Mouse (Mus musculus) retina, postnatal 7 days (tissue): ENCODE measurements around the gene Myo18b.

ENCODE experiments used
- DNase-seq: peaks from one replicate; pipeline ENCODE4 v3.0.0-alpha.2; 2012; ENCODE audit warnings: low read depth, low spot score

Gene Myo18b

DNA sequence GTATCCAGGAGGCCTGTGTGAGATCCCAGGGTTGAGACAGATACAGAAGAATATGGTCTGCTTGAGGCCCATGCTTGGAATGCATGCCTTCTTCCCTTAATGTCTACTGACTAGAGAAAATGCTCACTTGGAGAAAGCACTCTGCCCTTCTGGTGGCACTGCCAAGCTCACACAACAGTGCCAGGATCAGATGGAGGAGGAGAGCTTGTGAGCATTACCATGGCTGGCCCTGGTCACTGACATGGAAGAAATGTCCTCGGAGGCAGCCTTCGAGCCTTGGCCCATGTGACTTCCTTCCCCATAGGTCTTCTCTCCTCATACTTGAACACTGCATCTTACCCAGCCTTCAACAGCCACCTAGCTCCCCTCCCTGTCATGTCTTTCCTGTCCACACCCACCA, 216.9 kb downstream of the Myo18b start:
- DNase-seq = no peak

GRCm38 (mm10) chr5:112678153-112678552, 218.0 kb downstream of the Myo18b start:
- DNase-seq = no peak

GRCm38 (mm10) chr5:112674806-112675205, 221.4 kb downstream of the Myo18b start:
- no peak for DNase-seq

- DNase-seq = no peak
Observed at GRCm38 (mm10) chr5:112672457-112672856, 223.7 kb downstream of the Myo18b start.

GRCm38 (mm10) chr5:112671961-112672360, 224.2 kb downstream of the Myo18b start:
- DNase-seq = no peak

- no peak for DNase-seq
Observed at GRCm38 (mm10) chr5:112667153-112667552, 229.0 kb downstream of the Myo18b start.

- no peak for DNase-seq
Observed at GRCm38 (mm10) chr5:112665661-112666060, 230.5 kb downstream of the Myo18b start.

GRCm38 (mm10) chr5:112663701-112664100, 232.5 kb downstream of the Myo18b start:
- no peak for DNase-seq

DNA sequence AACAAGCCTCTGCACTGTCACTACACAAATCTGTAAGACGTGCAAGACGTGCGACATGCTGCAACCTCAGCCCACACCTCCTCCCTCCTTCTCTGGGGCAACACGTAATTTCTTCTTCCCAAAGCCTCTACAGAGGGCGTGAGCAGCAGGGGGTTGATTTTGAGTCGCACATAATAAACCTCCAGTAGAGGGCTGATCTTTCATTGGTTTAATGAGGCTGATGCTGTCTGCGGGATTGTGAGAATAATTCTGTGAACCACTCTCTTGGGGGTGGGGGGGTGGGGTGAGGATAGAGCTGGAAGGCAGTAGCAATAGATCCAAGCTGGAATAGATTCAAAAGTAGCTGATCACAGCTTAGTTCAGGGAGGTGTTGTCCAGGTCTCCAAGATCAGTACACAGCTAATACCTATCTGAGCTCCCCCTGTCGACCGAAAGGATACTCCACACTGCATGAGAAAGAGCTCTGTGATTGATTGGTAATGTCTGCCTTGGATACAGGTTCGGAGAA, 235.2 kb downstream of the Myo18b start:
- peak; percentile 46 for DNase-seq

- no peak for DNase-seq
Observed at GRCm38 (mm10) chr5:112659295-112659694, 236.9 kb downstream of the Myo18b start.

GRCm38 (mm10) chr5:112656811-112657210, 239.4 kb downstream of the Myo18b start:
- no peak for DNase-seq

DNA sequence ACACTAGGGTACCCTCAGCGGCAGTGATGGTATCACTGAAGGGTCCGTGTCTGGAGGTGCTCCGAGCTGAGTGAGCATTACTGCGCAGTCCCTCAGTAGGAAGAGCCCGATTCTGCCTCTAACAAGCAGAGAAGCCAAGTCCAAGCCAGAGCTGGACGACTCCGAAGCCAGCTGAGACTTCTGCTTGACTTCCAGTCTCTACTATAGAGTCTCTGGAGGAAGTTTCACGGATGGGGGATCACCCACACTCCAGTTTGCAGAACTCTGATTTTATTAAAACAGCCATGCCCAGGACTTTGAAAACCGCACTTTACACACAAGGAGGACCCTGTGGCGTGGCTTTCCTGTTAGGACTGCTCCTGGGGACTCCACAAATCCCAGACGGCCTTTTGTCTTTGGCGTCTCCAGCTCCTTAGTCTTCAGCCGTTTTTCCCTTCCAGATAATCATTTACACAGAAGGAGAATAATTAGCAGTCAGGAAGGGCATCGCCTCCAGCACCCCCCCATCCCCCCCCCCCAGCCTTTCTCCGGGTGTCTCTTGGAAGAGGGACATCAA, 240.1 kb downstream of the Myo18b start:
- DNase-seq = no peak

GRCm38 (mm10) chr5:112655529-112655928, 240.6 kb downstream of the Myo18b start:
- DNase-seq = no peak

DNA sequence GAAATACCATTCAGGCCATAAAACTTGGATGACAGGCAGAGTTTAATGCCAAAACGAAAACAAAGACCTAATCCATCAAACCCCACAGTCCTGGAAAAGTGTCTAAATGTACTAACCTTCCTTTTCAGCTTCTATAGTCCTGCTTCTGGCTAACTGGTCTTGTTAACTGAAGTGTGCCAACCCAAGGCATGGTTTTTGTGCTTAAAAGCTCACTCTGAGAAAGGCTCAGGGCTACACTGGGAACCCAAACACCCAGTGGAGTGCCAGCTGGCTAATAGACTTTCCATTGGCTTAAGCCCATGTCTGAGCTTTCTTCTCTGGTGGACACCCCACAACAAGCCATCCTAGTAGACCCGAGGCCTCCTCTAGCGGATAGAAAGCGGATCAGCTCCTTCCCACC, 244.1 kb downstream of the Myo18b start:
- no peak for DNase-seq

DNA sequence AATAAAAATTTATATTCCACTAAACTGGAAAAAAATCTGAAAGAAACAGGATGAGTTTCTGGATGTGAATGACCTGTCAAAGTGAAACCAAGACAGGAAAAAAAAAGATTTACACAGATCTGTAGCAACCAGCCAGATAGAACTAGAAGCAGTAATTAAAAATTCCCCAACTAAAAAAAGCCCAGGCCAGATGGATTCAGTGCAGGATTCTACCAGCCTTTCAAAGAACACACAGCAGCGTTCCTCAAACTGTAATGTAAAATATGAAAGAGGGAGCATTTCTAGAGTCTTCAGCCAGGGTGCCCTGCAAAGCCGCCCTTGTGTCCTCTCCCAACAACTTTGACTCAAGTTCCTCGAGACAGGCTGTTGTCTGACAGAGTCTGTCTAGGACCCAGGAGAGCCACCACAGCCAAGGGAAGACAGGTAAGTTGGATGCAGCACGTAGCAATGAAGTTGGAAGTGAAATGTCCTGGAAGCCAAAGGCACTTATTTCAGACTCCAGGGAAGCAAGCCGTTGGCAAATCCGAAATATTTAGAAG, 246.9 kb downstream of the Myo18b start:
- no peak for DNase-seq

DNA sequence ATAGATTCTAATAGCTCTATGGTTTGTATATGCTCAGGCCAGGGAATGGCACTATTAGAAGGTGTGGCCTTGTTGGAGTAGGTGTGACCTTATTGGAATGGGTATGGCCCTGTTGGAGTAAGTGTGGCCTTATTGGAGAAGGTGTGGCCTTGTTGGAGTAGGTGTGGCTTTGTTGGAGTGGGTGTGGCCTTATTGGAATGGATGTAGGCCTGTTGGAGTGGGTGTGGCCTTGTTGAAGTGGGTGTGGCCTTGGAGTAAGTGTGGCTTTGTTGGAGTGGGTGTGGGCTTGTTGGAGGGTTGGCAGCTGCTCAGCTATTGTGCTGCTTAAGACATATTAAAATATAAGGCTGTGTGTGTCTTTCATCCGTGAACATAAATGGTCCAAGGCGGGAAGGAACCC, 249.3 kb downstream of the Myo18b start:
- DNase-seq = no peak

DNA sequence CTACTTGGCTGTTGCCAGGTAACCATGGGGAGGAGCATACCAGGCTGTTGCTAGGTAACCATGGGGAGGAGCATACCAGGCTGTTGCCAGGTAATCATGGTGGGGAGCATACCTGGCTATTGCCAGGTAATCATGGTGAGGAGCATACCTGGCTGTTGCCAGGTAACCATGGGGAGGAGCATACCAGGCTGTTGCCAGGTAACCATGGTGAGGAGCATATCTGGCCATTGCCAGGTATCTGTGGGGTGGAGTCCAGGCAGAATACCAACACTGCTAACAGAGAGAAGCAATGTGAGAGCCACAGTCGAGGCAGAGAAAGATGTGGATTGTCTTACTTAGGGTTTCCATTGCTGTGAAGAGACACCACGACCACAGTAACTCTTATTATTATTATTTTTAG, 250.6 kb downstream of the Myo18b start:
- no peak for DNase-seq

- no peak for DNase-seq
Observed at GRCm38 (mm10) chr5:112643533-112644272, 252.5 kb downstream of the Myo18b start.

DNA sequence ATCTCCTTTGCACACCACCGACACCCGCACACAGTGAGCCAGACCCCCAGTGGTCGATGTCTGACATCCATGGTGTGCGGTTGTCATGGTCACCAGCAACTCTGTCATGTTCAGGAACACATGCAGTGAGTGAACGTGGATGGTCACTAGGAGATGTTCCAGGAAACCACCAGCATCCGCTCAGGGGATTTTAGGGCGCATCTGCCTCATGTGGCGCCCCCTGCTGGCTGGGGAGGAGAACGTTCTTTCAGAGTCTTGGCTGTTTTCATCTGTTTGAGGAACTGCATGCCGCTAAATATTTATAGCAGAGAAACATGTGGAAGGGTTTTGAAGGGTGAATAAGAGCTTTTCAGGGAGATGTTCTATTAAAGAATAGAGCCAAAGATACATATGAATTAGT, 253.4 kb downstream of the Myo18b start:
- DNase-seq = no peak

DNA sequence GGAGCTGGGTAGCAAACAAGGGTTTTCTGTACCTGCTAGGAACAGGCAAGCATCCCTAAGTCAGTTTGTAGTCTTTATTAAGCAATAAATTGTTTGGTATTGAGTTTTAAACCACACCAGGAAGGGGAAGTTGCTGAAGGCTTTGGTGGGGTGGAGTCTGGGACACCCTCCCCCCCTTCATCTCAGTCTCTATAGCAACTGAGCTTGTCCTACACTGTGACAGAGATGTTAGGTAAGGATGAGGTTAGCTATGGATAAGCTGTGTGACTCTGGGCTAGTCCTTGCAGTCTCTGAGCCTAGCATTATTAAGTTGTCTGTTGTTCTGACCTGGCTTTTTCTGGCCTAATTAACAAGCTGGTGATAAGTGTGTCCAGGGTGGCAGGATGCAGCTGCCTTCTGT, 254.4 kb downstream of the Myo18b start:
- no peak for DNase-seq

DNA sequence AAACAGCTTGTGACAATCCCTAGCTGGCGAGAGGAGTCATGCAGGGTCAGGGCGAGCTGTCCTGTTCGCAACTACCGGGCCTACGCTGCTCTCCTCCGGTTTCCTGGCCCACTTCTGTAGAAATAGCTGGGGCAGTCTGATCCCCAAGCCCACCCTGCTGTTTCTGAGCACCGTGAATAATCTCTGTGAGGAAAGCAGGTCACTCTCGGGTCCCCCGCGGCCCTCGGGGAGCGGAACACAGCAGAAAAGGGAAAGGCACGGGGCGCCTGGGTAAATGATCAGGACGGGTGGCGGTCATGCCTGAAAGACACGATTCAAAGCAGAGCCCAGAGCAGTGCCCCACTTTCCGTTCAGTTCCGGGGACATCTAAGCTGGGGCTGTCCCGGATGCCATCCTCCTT, 255.0 kb downstream of the Myo18b start:
- no peak for DNase-seq

- DNase-seq = no peak
Observed at GRCm38 (mm10) chr5:112640651-112641050, 255.5 kb downstream of the Myo18b start.
